Comparison of ENCODE assay signal across 8 mouse cellular contexts in genomic region chrX:13346696-13347026, GRCm38 (mm10).
DNase-seq lines count a peak whose midpoint lies in the region; ATAC-seq and TF ChIP-seq lines count a peak whose summit lies in the region.

No protein-coding gene starts in this region.

- no peaks in the 10 kb centered on the region for H3K9me3 ChIP-seq in hindbrain, embryonic 15.5 days
- no peaks in the 10 kb centered on the region for H3K9me3 ChIP-seq in liver, embryonic 13.5 days (replicated peaks)
- H3K9me3 ChIP-seq in neural tube, embryonic 12.5 days = no peaks in the 10 kb centered on the region

- TF ChIP-seq POLR2A in heart, adult 2 months (IDR thresholded peaks at IDR 0.05; ENCODE audit: insufficient read depth, low read depth, low read length) = no peak; the same call in 1 of the 2 replicates

- intact Hi-C loops in heart, adult 2 months (cut with DNase I) = loop anchor here (5.0 kb wide), 2 partner anchors 119 to 161 kb away; no protein-coding TSS in a partner anchor
- intact Hi-C loops in heart, postnatal 10 days (cut with DNase I) = loop anchor here (2.0 to 10.0 kb wide), 3 partner anchors 66 to 308 kb away; partner anchors contain the start of gene Ddx3x

- peaks cover 3% of the 10 kb centered on the region for H3K4me1 ChIP-seq in heart, adult 2 months (ENCODE audit: control insufficient read depth, insufficient read depth, low read length)
- peaks cover 16% of the 10 kb centered on the region for H3K4me1 ChIP-seq in hindbrain, embryonic 15.5 days (replicated peaks)
- no peaks in the 10 kb centered on the region for H3K4me1 ChIP-seq in liver, embryonic 13.5 days (replicated peaks)
- H3K4me1 ChIP-seq in neural tube, embryonic 12.5 days = peaks cover 9% of the 10 kb centered on the region; the same call in 1 of the 2 replicates

- H3K4me3 ChIP-seq in heart, adult 2 months = peak overlapping the region; percentile 54
- peak overlapping the region; percentile 42 for H3K4me3 ChIP-seq in hindbrain, embryonic 15.5 days
- H3K4me3 ChIP-seq in liver, embryonic 13.5 days (replicated peaks) = peak overlapping the region; percentile 51
- 0 out of 2 replicates have a peak overlapping the region, but pooled peaks have one; percentile 5 for H3K4me3 ChIP-seq in neural tube, embryonic 12.5 days

- no peak for TF ChIP-seq CTCF in heart, adult 2 months (IDR thresholded peaks at IDR 0.05)

- ATAC-seq in hindbrain, embryonic 15.5 days (ENCODE audit: low FRiP score, low read depth) = peak; percentile 20
- ATAC-seq in liver, embryonic 13.5 days (ENCODE audit: low read depth) = no peak
- no peak; the same call in 1 of the 2 replicates for ATAC-seq in neural tube, embryonic 12.5 days (ENCODE audit: low FRiP score, low read depth)

- H3K27me3 ChIP-seq in heart, adult 2 months (ENCODE audit: control insufficient read depth, insufficient read depth, low read length) = no peaks in the 10 kb centered on the region
- peaks cover 19% of the 10 kb centered on the region; the same call in 1 of the 2 replicates for H3K27me3 ChIP-seq in hindbrain, embryonic 15.5 days
- peaks cover 25% of the 10 kb centered on the region; the same call in 1 of the 2 replicates for H3K27me3 ChIP-seq in liver, embryonic 13.5 days
- no peaks in the 10 kb centered on the region for H3K27me3 ChIP-seq in neural tube, embryonic 12.5 days (replicated peaks)

- peak overlapping the region; percentile 78 for H3K9ac ChIP-seq in heart, adult 2 months (ENCODE audit: low read depth, low read length)
- peak overlapping the region; percentile 35; the same call in 1 of the 2 replicates for H3K9ac ChIP-seq in hindbrain, embryonic 15.5 days
- no peak overlapping the region for H3K9ac ChIP-seq in liver, embryonic 13.5 days
- H3K9ac ChIP-seq in neural tube, embryonic 12.5 days = no peak overlapping the region

- no peaks in the 10 kb centered on the region for H3K79me2 ChIP-seq in heart, adult 2 months (replicated peaks; ENCODE audit: control insufficient read depth, insufficient read depth, low read length)

- no peak for TF ChIP-seq EP300 in heart, adult 2 months (IDR thresholded peaks at IDR 0.05; ENCODE audit: insufficient read depth, low read depth, low read length)

- DNase-seq in heart, adult 2 months = no peak
- DNase-seq in heart, postnatal 10 days = no peak
- peak; percentile 43 to 48 for DNase-seq in B cell, adult 2 months
- peak; percentile 50 to 52 for DNase-seq in cerebellum, postnatal 25 days
- no peak for DNase-seq in liver, embryonic 13.5 days
- no peak for DNase-seq in embryo, embryonic 10 days (ENCODE audit: low spot score)

- WGBS in heart, adult 2 months = 3% methylated on average over 5 of the region's 5 CpGs
- WGBS in hindbrain, embryonic 15.5 days = 11% methylated on average over 5 of the region's 5 CpGs
- 8% methylated on average over 5 of the region's 5 CpGs for WGBS in liver, embryonic 13.5 days (ENCODE audit: insufficient replicate concordance)
- WGBS in neural tube, embryonic 12.5 days = 12% methylated on average over 5 of the region's 5 CpGs

- peak overlapping the region; percentile 60 for H3K4me2 ChIP-seq in hindbrain, embryonic 15.5 days
- peak overlapping the region; percentile 61 for H3K4me2 ChIP-seq in liver, embryonic 13.5 days
- H3K4me2 ChIP-seq in neural tube, embryonic 12.5 days (replicated peaks) = peak overlapping the region; percentile 59

- no peaks in the 10 kb centered on the region for H3K36me3 ChIP-seq in heart, adult 2 months (ENCODE audit: control insufficient read depth, insufficient read depth, low read length)
- H3K36me3 ChIP-seq in hindbrain, embryonic 15.5 days = no peaks in the 10 kb centered on the region
- no peaks in the 10 kb centered on the region for H3K36me3 ChIP-seq in liver, embryonic 13.5 days
- no peaks in the 10 kb centered on the region for H3K36me3 ChIP-seq in neural tube, embryonic 12.5 days

- peak overlapping the region; percentile 79 for H3K27ac ChIP-seq in heart, adult 2 months
- H3K27ac ChIP-seq in hindbrain, embryonic 15.5 days (replicated peaks) = peak overlapping the region; percentile 96
- peak overlapping the region; percentile 68; the same call in 1 of the 2 replicates for H3K27ac ChIP-seq in liver, embryonic 13.5 days
- H3K27ac ChIP-seq in neural tube, embryonic 12.5 days = peak overlapping the region; percentile 81

Comparison
In these comparisons a context has a peak if more than half of its experiments do, and no peak if none do; other contexts are left out.
1. DNase-seq: peak in B cell, adult 2 months (2 of 2) and cerebellum, postnatal 25 days (2 of 2); none in heart, adult 2 months (0 of 2), heart, postnatal 10 days (0 of 2), liver, embryonic 13.5 days (single experiment) and embryo, embryonic 10 days (single experiment).
2. H3K9ac ChIP-seq: peak in heart, adult 2 months (single experiment) and hindbrain, embryonic 15.5 days (single experiment); none in liver, embryonic 13.5 days (single experiment) and neural tube, embryonic 12.5 days (single experiment).
3. Peak in every context shown above with its lines, with median percentiles within 50 percentile points of each other: H3K27ac ChIP-seq, H3K4me3 ChIP-seq and H3K4me2 ChIP-seq.